Mouse (Mus musculus) MEL (cell line): ENCODE results near the gene Foxo3. TPM values are rescaled to one million over a fixed set of nuclear protein-coding genes. Genes with fewer than 3 reads are reported as not detected.

Experiments
- DNase-seq: peaks from one replicate; pipeline ENCODE4 v3.0.0; 2011; ENCODE audit warnings: low read depth, low spot score
- H3K27ac ChIP-seq: 2 replicates; pipeline ENCODE4 v1.5.1; 2012; ENCODE audit warnings: low read depth, mild to moderate bottlenecking, control low read depth, low read length, moderate library complexity; ENCODE audit not compliant: control insufficient read depth
- H3K27me3 ChIP-seq, 2 experiments: fragments of 150-350 bp in 1 of 2; sonication (generic) in 1 of 2; 2 replicates each; pipeline ENCODE4 v1.6.1; 2012; ENCODE audit warnings: low read length in 2 of 2, mild to moderate bottlenecking in 2 of 2, improper control_type of control experiment in 1 of 2, moderate library complexity in 1 of 2; ENCODE audit not compliant: insufficient read depth in 2 of 2, control insufficient read depth in 1 of 2
- H3K36me3 ChIP-seq, 2 experiments: 2 replicates each; pipeline ENCODE4 v1.6.1; 2012 to 2014; ENCODE audit warnings: low read length in 2 of 2, improper control_type of control experiment in 1 of 2, inconsistent platforms in 1 of 2, mild to moderate bottlenecking in 1 of 2; ENCODE audit not compliant: insufficient read depth in 2 of 2, control insufficient read depth in 1 of 2
- H3K4me1 ChIP-seq, 2 experiments: fragments of 150-350 bp in 1 of 2; sonication (generic) in 1 of 2; 2 replicates each; pipeline ENCODE4 v1.6.1; 2012; ENCODE audit warnings: low read length in 2 of 2, improper control_type of control experiment in 1 of 2, mild to moderate bottlenecking in 1 of 2; ENCODE audit not compliant: insufficient read depth in 2 of 2, control insufficient read depth in 1 of 2
- H3K4me3 ChIP-seq, 2 experiments: fragments of 150-350 bp in 1 of 2; sonication (generic) in 1 of 2; 2 replicates each; pipeline ENCODE4 v1.5.1; 2012; ENCODE audit warnings: low read depth in 2 of 2, low read length in 2 of 2, mild to moderate bottlenecking in 2 of 2, moderate library complexity in 2 of 2, control low read depth in 1 of 2, improper control_type of control experiment in 1 of 2; ENCODE audit not compliant: control insufficient read depth in 1 of 2, insufficient read depth in 1 of 2
- H3K79me2 ChIP-seq: 2 replicates; pipeline ENCODE4 v1.6.1; 2012; ENCODE audit warnings: mild to moderate bottlenecking, low read length, moderate library complexity; ENCODE audit not compliant: control insufficient read depth, poor library complexity, insufficient read depth
- H3K9ac ChIP-seq: 2 replicates; pipeline ENCODE4 v1.6.1; 2012; ENCODE audit warnings: low read depth, mild to moderate bottlenecking, control low read depth, low read length, moderate library complexity; ENCODE audit not compliant: control insufficient read depth, poor library complexity, severe bottlenecking
- H3K9me3 ChIP-seq: fragments of 150-350 bp; sonication (generic); replicated peaks from 2 replicates; pipeline ENCODE4 v1.6.1; 2012; ENCODE audit warnings: mild to moderate bottlenecking, low read length, improper control_type of control experiment, moderate library complexity; ENCODE audit not compliant: insufficient read depth
- CHD1 ChIP-seq: IDR thresholded peaks from 2 replicates; pipeline ENCODE4 v1.6.1; 2012; ENCODE audit warnings: low read depth, mild to moderate bottlenecking, inconsistent platforms, low read length, improper control_type of control experiment
- CHD2 ChIP-seq: IDR thresholded peaks from 2 replicates; pipeline ENCODE4 v1.6.1; 2011; ENCODE audit warnings: low read length, improper control_type of control experiment
- CTCF ChIP-seq, 3 experiments: IDR thresholded peaks in 2 of 3; conservative IDR thresholded peaks in 1 of 3; 2 replicates each; pipeline ENCODE4 v1.5.1; 2011 to 2012; ENCODE audit warnings: low read length in 3 of 3, low read depth in 2 of 3, mild to moderate bottlenecking in 2 of 3, improper control_type of control experiment in 1 of 3, inconsistent platforms in 1 of 3, mixed read lengths in 1 of 3, moderate library complexity in 1 of 3; ENCODE audit not compliant: control insufficient read depth in 1 of 3, insufficient read depth in 1 of 3, poor library complexity in 1 of 3, severe bottlenecking in 1 of 3
- E2F4 ChIP-seq: IDR thresholded peaks from 2 replicates; pipeline ENCODE4 v1.6.1; 2011; ENCODE audit warnings: low read depth, low read length, improper control_type of control experiment, borderline replicate concordance
- ELF1 ChIP-seq: IDR thresholded peaks from 2 replicates; pipeline ENCODE4 v1.6.1; 2014; ENCODE audit warnings: low read depth, mild to moderate bottlenecking, inconsistent platforms, low read length, improper control_type of control experiment, moderate library complexity
- GATA1 ChIP-seq: IDR thresholded peaks from 2 replicates; pipeline ENCODE4 v1.6.1; 2011; ENCODE audit warnings: low read depth, low read length, improper control_type of control experiment
- HCFC1 ChIP-seq: IDR thresholded peaks from 2 replicates; pipeline ENCODE4 v1.6.1; 2012; ENCODE audit warnings: low read depth, mild to moderate bottlenecking, inconsistent platforms, low read length, improper control_type of control experiment, moderate library complexity
- JUND ChIP-seq: IDR thresholded peaks from 2 replicates; pipeline ENCODE4 v1.6.1; 2011; ENCODE audit warnings: low read depth, mild to moderate bottlenecking, improper control_type of control experiment, low read length
- KAT2A ChIP-seq: conservative IDR thresholded peaks from 2 replicates; pipeline ENCODE4 v1.6.1; 2012; ENCODE audit warnings: low read depth, low read length, improper control_type of control experiment, inconsistent platforms
- MAFK ChIP-seq: IDR thresholded peaks from 2 replicates; pipeline ENCODE4 v1.6.1; 2011; ENCODE audit warnings: low read depth, mild to moderate bottlenecking, low read length, improper control_type of control experiment, borderline replicate concordance
- MAZ ChIP-seq: IDR thresholded peaks from 2 replicates; pipeline ENCODE4 v1.6.1; 2012; ENCODE audit warnings: low read depth, mild to moderate bottlenecking, inconsistent platforms, low read length, improper control_type of control experiment
- MEF2A ChIP-seq: IDR thresholded peaks from 2 replicates; pipeline ENCODE4 v1.6.1; 2014; ENCODE audit warnings: low read depth, mild to moderate bottlenecking, inconsistent platforms, low read length, improper control_type of control experiment; ENCODE audit not compliant: poor library complexity, insufficient replicate concordance, severe bottlenecking; ENCODE audit errors: extremely low read depth
- MXI1 ChIP-seq: IDR thresholded peaks from 2 replicates; pipeline ENCODE4 v1.6.1; 2011; ENCODE audit warnings: mild to moderate bottlenecking, low read depth, low read length, improper control_type of control experiment
- MYC ChIP-seq: IDR thresholded peaks from 2 replicates; pipeline ENCODE4 v1.6.1; 2011; ENCODE audit warnings: low read depth, mild to moderate bottlenecking, low read length, improper control_type of control experiment, moderate library complexity
- NELFE ChIP-seq: IDR thresholded peaks from 2 replicates; pipeline ENCODE4 v1.6.1; 2011; ENCODE audit warnings: low read depth, low read length, improper control_type of control experiment
- RAD21 ChIP-seq: IDR thresholded peaks from 2 replicates; pipeline ENCODE4 v1.6.1; 2011; ENCODE audit warnings: mild to moderate bottlenecking, low read depth, low read length, improper control_type of control experiment
- RCOR1 ChIP-seq: IDR thresholded peaks from 2 replicates; pipeline ENCODE4 v1.6.1; 2012; ENCODE audit warnings: low read depth, mild to moderate bottlenecking, inconsistent platforms, low read length, improper control_type of control experiment
- TBP ChIP-seq: IDR thresholded peaks from 2 replicates; pipeline ENCODE4 v1.8.0; 2011; ENCODE audit warnings: low read depth, low read length, improper control_type of control experiment
- USF1 ChIP-seq: IDR thresholded peaks from 2 replicates; pipeline ENCODE4 v1.6.1; 2014; ENCODE audit warnings: low read depth, mild to moderate bottlenecking, inconsistent platforms, low read length, improper control_type of control experiment, moderate library complexity
- USF2 ChIP-seq, 2 experiments: IDR thresholded peaks; 2 replicates each; pipeline ENCODE4 v1.6.1; 2011 to 2012; ENCODE audit warnings: improper control_type of control experiment in 2 of 2, low read length in 2 of 2, borderline replicate concordance in 1 of 2, inconsistent platforms in 1 of 2, low read depth in 1 of 2, mild to moderate bottlenecking in 1 of 2; ENCODE audit not compliant: insufficient read depth in 1 of 2
- ZC3H11A ChIP-seq: IDR thresholded peaks from 2 replicates; pipeline ENCODE4 v1.6.1; 2012; ENCODE audit warnings: low read depth, mild to moderate bottlenecking, inconsistent platforms, low read length, improper control_type of control experiment
- ZKSCAN1 ChIP-seq: IDR thresholded peaks from 2 replicates; pipeline ENCODE4 v1.6.1; 2012; ENCODE audit warnings: low read depth, mild to moderate bottlenecking, inconsistent platforms, low read length, improper control_type of control experiment, moderate library complexity
- ZMIZ1 ChIP-seq: IDR thresholded peaks from 2 replicates; pipeline ENCODE4 v1.6.1; 2012; ENCODE audit warnings: low read depth, mild to moderate bottlenecking, inconsistent platforms, low read length, improper control_type of control experiment, moderate library complexity
- ZNF384 ChIP-seq: IDR thresholded peaks from 2 replicates; pipeline ENCODE4 v1.6.1; 2012; ENCODE audit warnings: low read depth, mild to moderate bottlenecking, inconsistent platforms, low read length, improper control_type of control experiment
- polyA plus RNA-seq, 2 experiments: library from polyadenylated mRNA; stranded (reverse) in 1 of 2; unstranded in 1 of 2; fragments of >175 nt in 1 of 2; fragments of >200 nt in 1 of 2; gene quantifications; 2 replicates each; pipeline versions ENCODE4 v1.2.1 to v1.2.4; 2012; ENCODE audit warnings: low replicate concordance in 2 of 2, low read depth in 1 of 2; ENCODE audit not compliant: insufficient read length in 2 of 2, insufficient read depth in 1 of 2, missing spikeins in 1 of 2
- total RNA-seq: library from RNA; depleted of rRNA; stranded (reverse); fragments of 300-350 nt; gene quantifications from 2 replicates; pipeline ENCODE4 v1.2.3, GENCODE M21; 2012

Gene Foxo3
- total and polyA plus RNA-seq, 3 experiments, result 21.0 to 103 (median 27.2) TPM

DNA sequence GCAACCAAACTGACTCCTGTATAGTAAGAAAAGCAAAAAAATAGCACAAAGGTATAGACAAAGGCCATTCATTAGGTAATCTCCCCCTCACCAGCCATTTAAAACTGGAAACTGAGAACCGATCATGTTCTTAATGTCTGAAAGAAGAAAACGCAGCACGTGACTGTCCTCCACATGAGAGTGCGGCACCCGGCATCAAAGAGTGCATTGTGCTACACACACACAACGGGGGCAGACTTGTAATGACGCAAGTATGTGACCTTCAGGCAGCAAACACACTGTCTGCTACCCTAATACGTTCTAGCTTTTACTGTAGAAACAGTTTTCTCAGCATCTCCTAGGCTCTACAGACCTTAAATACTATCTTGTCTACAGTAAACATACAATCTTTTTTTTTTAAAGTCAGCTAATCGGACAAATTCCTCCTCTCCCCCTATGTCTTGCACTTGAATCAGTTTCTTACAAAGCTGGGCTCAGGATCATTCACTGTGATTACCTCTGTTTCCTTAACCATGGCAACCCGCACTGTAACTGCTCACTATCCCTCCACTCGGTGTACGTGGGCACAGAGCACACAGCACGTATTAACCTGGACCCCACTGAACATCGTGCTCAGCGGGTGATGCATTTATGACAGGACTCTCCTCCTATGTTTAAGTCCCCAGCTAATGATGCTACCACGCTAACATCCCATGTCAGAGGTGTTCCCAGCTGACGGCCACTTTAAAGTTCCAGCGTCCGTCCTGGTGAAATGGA is 55.2 kb downstream of the Foxo3 start:
- Histone ChIP-seq H3K27me3 (no peaks in the 10 kb centered on the region), H3K4me1 (0 out of 4 replicates have a peak, but pooled peaks cover 0 to 2% of the 10 kb centered on the region in 2 experiments), H3K9me3 (no peaks in the 10 kb centered on the region), H3K4me3 (no peak overlapping the region), H3K27ac (no peak overlapping the region), H3K36me3 (no peaks in the 10 kb centered on the region; a peak in 1 of 4 replicates), H3K79me2 (peaks cover 2% of the 10 kb centered on the region), H3K9ac (no peak overlapping the region)
- no peak for TF ChIP-seq ZMIZ1
- TF ChIP-seq NELFE, result no peak
- no peak for TF ChIP-seq CHD2
- TF ChIP-seq ZC3H11A, result no peak
- no peak for TF ChIP-seq RCOR1
- TF ChIP-seq JUND, result no peak
- TF ChIP-seq ELF1, result no peak
- no peak for TF ChIP-seq ZKSCAN1
- TF ChIP-seq MEF2A, result no peak
- DNase-seq, result no peak

DNA sequence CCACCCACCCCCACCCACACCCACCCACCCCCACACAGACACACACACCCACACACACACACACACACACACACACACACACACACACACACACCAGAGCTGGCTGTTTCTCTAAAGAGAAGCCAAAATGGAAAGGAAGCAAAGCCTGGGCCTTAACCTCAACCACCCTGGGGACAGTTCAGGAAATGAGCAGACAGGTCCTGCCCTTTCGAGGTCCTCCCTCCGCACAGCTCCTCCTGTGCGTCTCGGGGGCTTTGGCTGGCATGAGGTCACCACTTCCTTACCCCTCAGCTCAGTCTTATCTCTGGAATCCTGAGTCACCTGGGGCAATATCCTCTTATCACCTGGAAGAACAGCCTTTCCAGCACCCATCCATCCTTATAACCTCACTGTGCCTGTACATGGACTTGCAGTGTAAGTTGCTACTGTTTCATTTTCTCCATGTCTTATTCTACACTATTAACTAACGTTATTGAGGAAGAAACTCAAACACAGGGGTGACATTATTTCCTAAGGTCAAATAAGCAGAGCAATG is 56.1 kb downstream of the Foxo3 start:
- H3K27ac ChIP-seq, result no peak overlapping the region
- no peak overlapping the region for H3K9ac ChIP-seq
- H3K36me3 ChIP-seq, result no peaks in the 10 kb centered on the region; a peak in 2 of 4 replicates
- TF ChIP-seq USF1, result no peak
- TF ChIP-seq, all 39 proteins: peak for 0
- Histone ChIP-seq H3K27me3 (no peaks in the 10 kb centered on the region), H3K9me3 (no peaks in the 10 kb centered on the region), H3K79me2 (peaks cover 2% of the 10 kb centered on the region), H3K4me1 (0 out of 4 replicates have a peak, but pooled peaks cover 0 to 2% of the 10 kb centered on the region in 2 experiments), H3K4me3 (no peak overlapping the region)
- DNase-seq, result no peak

DNA sequence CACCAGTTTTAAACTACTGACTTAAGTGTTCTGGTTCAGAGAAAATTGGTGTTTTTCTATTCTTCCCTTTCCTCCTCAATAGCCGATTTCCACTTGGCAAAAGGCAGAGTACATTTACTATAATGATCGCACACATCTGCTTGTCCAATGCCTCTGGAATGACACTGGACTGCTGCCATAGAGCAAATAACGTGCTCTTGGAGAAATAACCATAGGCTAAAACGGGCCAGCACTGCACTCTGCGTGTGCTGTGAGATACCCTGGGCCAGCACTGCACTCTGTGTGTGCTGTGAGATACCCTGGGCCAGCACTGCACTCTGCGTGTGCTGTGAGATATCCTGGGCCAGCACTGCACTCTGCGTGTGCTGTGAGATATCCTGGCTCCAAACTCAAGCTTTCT is 65.1 kb downstream of the Foxo3 start:
- no peak overlapping the region for H3K4me3 ChIP-seq
- no peak overlapping the region for H3K9ac ChIP-seq
- H3K27ac ChIP-seq, result no peak overlapping the region
- no peaks in the 10 kb centered on the region for H3K27me3 ChIP-seq
- H3K79me2 ChIP-seq, result peaks cover 4% of the 10 kb centered on the region; the same call in 1 of the 2 replicates
- no peaks in the 10 kb centered on the region; a peak in 2 of 4 replicates for H3K36me3 ChIP-seq
- no peaks in the 10 kb centered on the region for H3K4me1 ChIP-seq
- H3K9me3 ChIP-seq, result no peaks in the 10 kb centered on the region
- DNase-seq, result no peak
- TF ChIP-seq CTCF (IDR thresholded peaks at IDR 0.05 in 2 of 3, conservative IDR thresholded peaks at IDR 0.05 in 1 of 3; ENCODE audit: control insufficient read depth in 1 of 3, insufficient read depth in 1 of 3, low read depth in 2 of 3, low read length in 3 of 3, poor library complexity in 1 of 3, severe bottlenecking in 1 of 3), result no peak
- no peak for TF ChIP-seq ZKSCAN1
- TF ChIP-seq CHD2, result no peak
- no peak for TF ChIP-seq ZNF384
- no peak for TF ChIP-seq HCFC1
- TF ChIP-seq MEF2A, result no peak
- TF ChIP-seq E2F4, result no peak
- TF ChIP-seq KAT2A, result no peak
- no peak for TF ChIP-seq RAD21
- no peak for TF ChIP-seq GATA1
- no peak for TF ChIP-seq MAFK
- no peak for TF ChIP-seq MYC
- TF ChIP-seq NELFE, result no peak
- no peak for TF ChIP-seq CHD1
- TF ChIP-seq RCOR1, result no peak
- no peak for TF ChIP-seq MAZ
- TF ChIP-seq USF2 (IDR thresholded peaks at IDR 0.05; ENCODE audit: borderline replicate concordance in 1 of 2, insufficient read depth in 1 of 2, low read depth in 1 of 2, low read length in 2 of 2), result no peak
- no peak for TF ChIP-seq MXI1
- TF ChIP-seq TBP, result no peak
